ENCODE assay signal across 9 mouse cellular contexts in the genomic region with DNA sequence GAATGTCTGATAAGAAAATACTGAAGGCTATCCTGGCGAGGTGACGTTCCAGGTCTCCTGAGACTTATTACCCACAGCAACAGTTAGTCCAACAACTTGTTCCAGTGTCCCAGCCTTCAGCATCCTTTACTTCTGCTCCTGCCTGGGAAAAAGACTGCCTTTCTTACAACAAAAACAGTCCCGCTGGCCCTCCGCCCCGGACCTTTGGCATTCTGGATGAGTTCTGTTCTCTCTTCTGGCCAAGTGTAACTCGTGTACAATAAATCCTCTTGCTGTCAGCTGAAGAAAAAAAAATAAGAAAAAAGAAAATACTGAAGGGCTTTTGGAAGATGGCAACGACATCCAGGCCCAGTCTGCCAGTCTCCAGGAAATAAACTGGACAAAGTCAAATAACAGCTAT.
A peak's percentile ranks its signal among the peaks of the same experiment; 100 is the strongest.
DNase-seq lines count a peak whose midpoint lies in the region; ATAC-seq lines count a peak whose summit lies in the region.
"Had no signal": no experiment of that assay in that cellular context is flagged by ENCODE, and none has a peak within 500 bp of the region (broad histone marks: within the 10 kb centered on the region; RNA-seq: fewer than 3 reads in every experiment).

No protein-coding gene starts in this region.

- H3K36me3 ChIP-seq in heart, embryonic 15.5 days = no peaks in the 10 kb centered on the region
- no peaks in the 10 kb centered on the region for H3K36me3 ChIP-seq in liver, embryonic 11.5 days (ENCODE audit: control insufficient read depth, insufficient read depth, low read length)

- DNase-seq in layer of hippocampus, postnatal 10 days (ENCODE audit: low spot score in 2 of 2) = peak; percentile 48 to 50
- no peak for DNase-seq in layer of hippocampus, postnatal 36 days
- peak; percentile 82 for DNase-seq in adrenal gland, postnatal 14 days
- DNase-seq in lung, postnatal 14 days = peak; percentile 73
- no peak for DNase-seq in layer of hippocampus, adult 9-10 months (ENCODE audit: low spot score)
- no peak for DNase-seq in thymus, postnatal 25 days
- no peak for DNase-seq in liver, embryonic 11.5 days (ENCODE audit: low spot score)
- DNase-seq: cerebellum, postnatal 14 days had no signal

- H3K27ac ChIP-seq in heart, embryonic 15.5 days = peak overlapping the region; percentile 87
- H3K27ac ChIP-seq in liver, embryonic 11.5 days (ENCODE audit: low read depth, low read length) = no peak overlapping the region

- no peaks in the 10 kb centered on the region for H3K27me3 ChIP-seq in heart, embryonic 15.5 days
- H3K27me3 ChIP-seq in liver, embryonic 11.5 days (replicated peaks; ENCODE audit: control insufficient read depth, insufficient read depth, low read length) = no peaks in the 10 kb centered on the region

- peak overlapping the region; percentile 26 for H3K4me2 ChIP-seq in heart, embryonic 15.5 days
- H3K4me2 ChIP-seq in liver, embryonic 11.5 days = no peak overlapping the region

- no peaks in the 10 kb centered on the region for H3K9me3 ChIP-seq in heart, embryonic 15.5 days (replicated peaks)
- H3K9me3 ChIP-seq in liver, embryonic 11.5 days (ENCODE audit: control insufficient read depth, low read length) = no peaks in the 10 kb centered on the region

- H3K9ac ChIP-seq in heart, embryonic 15.5 days = no peak overlapping the region
- no peak overlapping the region for H3K9ac ChIP-seq in liver, embryonic 11.5 days (ENCODE audit: low read depth, low read length)

- WGBS in heart, embryonic 15.5 days = 42% methylated on average over 7 of the region's 7 CpGs
- 77% methylated on average over 7 of the region's 7 CpGs for WGBS in liver, embryonic 11.5 days

- H3K4me3 ChIP-seq in heart, embryonic 15.5 days = no peak overlapping the region
- H3K4me3 ChIP-seq in liver, embryonic 11.5 days (ENCODE audit: low read depth, low read length) = no peak overlapping the region

- no peak for ATAC-seq in heart, embryonic 15.5 days (replicated peaks; ENCODE audit: insufficient number of reproducible peaks, insufficient read depth, low FRiP score, low read depth)
- ATAC-seq in liver, embryonic 11.5 days (replicated peaks; ENCODE audit: low FRiP score) = no peak

- peaks cover 29% of the 10 kb centered on the region for H3K4me1 ChIP-seq in heart, embryonic 15.5 days (replicated peaks)
- H3K4me1 ChIP-seq in liver, embryonic 11.5 days (replicated peaks; ENCODE audit: control insufficient read depth, insufficient read depth, low read length) = no peaks in the 10 kb centered on the region

Comparison
In these comparisons a context has a peak if more than half of its experiments do, and no peak if none do; other contexts are left out.
1. DNase-seq: peak in layer of hippocampus, postnatal 10 days (2 of 2), adrenal gland, postnatal 14 days (single experiment) and lung, postnatal 14 days (single experiment); none in layer of hippocampus, postnatal 36 days (0 of 2), layer of hippocampus, adult 9-10 months (single experiment), thymus, postnatal 25 days (single experiment) and liver, embryonic 11.5 days (single experiment).